Mouse (Mus musculus): ENCODE measurements around the gene Wdfy4. TPM values are rescaled to one million over a fixed set of nuclear protein-coding genes. Genes with fewer than 3 reads are reported as not detected.
A peak's percentile ranks its signal among the peaks of the same experiment; 100 is the strongest.

The Wdfy4 gene
- total RNA-seq, 1 experiment from 2014 or later = 58.7 TPM

GRCm38 (mm10) chr14:33035386-33035785 lies 149.9 kb downstream of the Wdfy4 start:
- ATAC-seq (replicated peaks in 1 of 2; ENCODE audit: insufficient read depth in 1 of 2, low FRiP score in 2 of 2, low TSS enrichment in 1 of 2, low read depth in 1 of 2, poor library complexity in 2 of 2, severe bottlenecking in 2 of 2) = no peak

GRCm38 (mm10) chr14:33033424-33033823 lies 151.9 kb downstream of the Wdfy4 start:
- ATAC-seq (replicated peaks in 1 of 2; ENCODE audit: insufficient read depth in 1 of 2, low FRiP score in 2 of 2, low TSS enrichment in 1 of 2, low read depth in 1 of 2, poor library complexity in 2 of 2, severe bottlenecking in 2 of 2) = no peak

- no peak for ATAC-seq (replicated peaks in 1 of 2; ENCODE audit: insufficient read depth in 1 of 2, low FRiP score in 2 of 2, low TSS enrichment in 1 of 2, low read depth in 1 of 2, poor library complexity in 2 of 2, severe bottlenecking in 2 of 2)
Measured at GRCm38 (mm10) chr14:33030849-33031248, 154.5 kb downstream of the Wdfy4 start.

- no peak for ATAC-seq (replicated peaks in 1 of 2; ENCODE audit: insufficient read depth in 1 of 2, low FRiP score in 2 of 2, low TSS enrichment in 1 of 2, low read depth in 1 of 2, poor library complexity in 2 of 2, severe bottlenecking in 2 of 2)
Measured at GRCm38 (mm10) chr14:33019606-33020005, 165.7 kb downstream of the Wdfy4 start.

GRCm38 (mm10) chr14:33019050-33019449 lies 166.3 kb downstream of the Wdfy4 start:
- ATAC-seq (replicated peaks in 1 of 2; ENCODE audit: insufficient read depth in 1 of 2, low FRiP score in 2 of 2, low TSS enrichment in 1 of 2, low read depth in 1 of 2, poor library complexity in 2 of 2, severe bottlenecking in 2 of 2) = no peak

GRCm38 (mm10) chr14:33007638-33008037 lies 177.7 kb downstream of the Wdfy4 start:
- no peak for ATAC-seq (replicated peaks in 1 of 2; ENCODE audit: insufficient read depth in 1 of 2, low FRiP score in 2 of 2, low TSS enrichment in 1 of 2, low read depth in 1 of 2, poor library complexity in 2 of 2, severe bottlenecking in 2 of 2)

GRCm38 (mm10) chr14:33005114-33005513 lies 180.2 kb downstream of the Wdfy4 start:
- no peak for ATAC-seq (replicated peaks in 1 of 2; ENCODE audit: insufficient read depth in 1 of 2, low FRiP score in 2 of 2, low TSS enrichment in 1 of 2, low read depth in 1 of 2, poor library complexity in 2 of 2, severe bottlenecking in 2 of 2)

GRCm38 (mm10) chr14:33000112-33000979 lies 185.0 kb downstream of the Wdfy4 start:
- no peak for ATAC-seq (replicated peaks in 1 of 2; ENCODE audit: insufficient read depth in 1 of 2, low FRiP score in 2 of 2, low TSS enrichment in 1 of 2, low read depth in 1 of 2, poor library complexity in 2 of 2, severe bottlenecking in 2 of 2)

GRCm38 (mm10) chr14:32999511-32999910 lies 185.8 kb downstream of the Wdfy4 start:
- ATAC-seq (replicated peaks in 1 of 2; ENCODE audit: insufficient read depth in 1 of 2, low FRiP score in 2 of 2, low TSS enrichment in 1 of 2, low read depth in 1 of 2, poor library complexity in 2 of 2, severe bottlenecking in 2 of 2) = no peak

GRCm38 (mm10) chr14:32994954-32995636 lies 190.2 kb downstream of the Wdfy4 start:
- ATAC-seq (replicated peaks in 1 of 2; ENCODE audit: insufficient read depth in 1 of 2, low FRiP score in 2 of 2, low TSS enrichment in 1 of 2, low read depth in 1 of 2, poor library complexity in 2 of 2, severe bottlenecking in 2 of 2) = no peak

GRCm38 (mm10) chr14:32991082-32991481 lies 194.2 kb downstream of the Wdfy4 start, which contains the start of gene Lrrc18:
Gene Lrrc18 (plus strand): TSS chr14:32991382.
- ATAC-seq (replicated peaks in 1 of 2; ENCODE audit: insufficient read depth in 1 of 2, low FRiP score in 2 of 2, low TSS enrichment in 1 of 2, low read depth in 1 of 2, poor library complexity in 2 of 2, severe bottlenecking in 2 of 2) = no peak

GRCm38 (mm10) chr14:32986659-32987058 lies 198.6 kb downstream of the Wdfy4 start:
- no peak for ATAC-seq (replicated peaks in 1 of 2; ENCODE audit: insufficient read depth in 1 of 2, low FRiP score in 2 of 2, low TSS enrichment in 1 of 2, low read depth in 1 of 2, poor library complexity in 2 of 2, severe bottlenecking in 2 of 2)

GRCm38 (mm10) chr14:32984176-32984738 lies 201.1 kb downstream of the Wdfy4 start:
- ATAC-seq (replicated peaks in 1 of 2; ENCODE audit: insufficient read depth in 1 of 2, low FRiP score in 2 of 2, low TSS enrichment in 1 of 2, low read depth in 1 of 2, poor library complexity in 2 of 2, severe bottlenecking in 2 of 2) = no peak

- no peak for ATAC-seq (replicated peaks in 1 of 2; ENCODE audit: insufficient read depth in 1 of 2, low FRiP score in 2 of 2, low TSS enrichment in 1 of 2, low read depth in 1 of 2, poor library complexity in 2 of 2, severe bottlenecking in 2 of 2)
Measured at GRCm38 (mm10) chr14:32970700-32971099, 214.6 kb downstream of the Wdfy4 start.

GRCm38 (mm10) chr14:32964742-32965141 lies 220.6 kb downstream of the Wdfy4 start:
- ATAC-seq (replicated peaks in 1 of 2; ENCODE audit: insufficient read depth in 1 of 2, low FRiP score in 2 of 2, low TSS enrichment in 1 of 2, low read depth in 1 of 2, poor library complexity in 2 of 2, severe bottlenecking in 2 of 2) = no peak

- peak; percentile 43 to 56; a peak in 2 of 4 replicates for ATAC-seq (replicated peaks in 1 of 2; ENCODE audit: insufficient read depth in 1 of 2, low FRiP score in 2 of 2, low TSS enrichment in 1 of 2, low read depth in 1 of 2, poor library complexity in 2 of 2, severe bottlenecking in 2 of 2)
Measured at GRCm38 (mm10) chr14:32960481-32960880, 224.8 kb downstream of the Wdfy4 start.

- no peak for ATAC-seq (replicated peaks in 1 of 2; ENCODE audit: insufficient read depth in 1 of 2, low FRiP score in 2 of 2, low TSS enrichment in 1 of 2, low read depth in 1 of 2, poor library complexity in 2 of 2, severe bottlenecking in 2 of 2)
Measured at GRCm38 (mm10) chr14:32958671-32959070, 226.6 kb downstream of the Wdfy4 start.

GRCm38 (mm10) chr14:32956486-32956885 lies 228.8 kb downstream of the Wdfy4 start:
- ATAC-seq (replicated peaks in 1 of 2; ENCODE audit: insufficient read depth in 1 of 2, low FRiP score in 2 of 2, low TSS enrichment in 1 of 2, low read depth in 1 of 2, poor library complexity in 2 of 2, severe bottlenecking in 2 of 2) = no peak
